Mouse (Mus musculus): ENCODE measurements around the gene Olfr1239. TPM values are rescaled to one million over a fixed set of nuclear protein-coding genes. Genes with fewer than 3 reads are reported as not detected.

Olfr1239 gene
- not detected in 2 replicates for polyA plus RNA-seq (2015; fragmentation: Nextera tagmentation; extraction: Ambion mirVana)

DNA sequence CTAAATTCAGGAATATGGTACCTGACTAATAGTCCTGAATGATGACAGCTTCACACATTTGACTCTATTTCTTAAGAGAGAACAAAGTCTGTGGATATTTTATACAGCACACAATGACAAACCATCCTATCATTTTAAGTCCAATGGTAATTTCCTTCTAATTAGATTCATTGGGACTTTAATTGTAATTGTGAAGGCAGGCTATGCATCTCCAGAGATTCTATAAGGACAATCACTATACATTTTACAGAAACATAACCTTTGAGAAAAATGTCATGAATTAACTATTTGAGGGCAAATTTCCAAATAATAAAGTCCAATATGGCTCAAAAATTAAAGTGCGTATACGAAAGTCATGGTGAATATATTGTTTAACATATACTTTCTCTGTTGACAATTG, at the start of gene Olfr1239:
Gene Olfr1239 (minus strand): TSS at position 101 of the 400 bp plus-strand sequence.
- H3K4me3 ChIP-seq: no peak within 1 kb of the TSS
- WGBS: 93% methylated on average over 2 of the region's 2 CpGs
- no peak within 1 kb of the TSS for H3K27ac ChIP-seq
- H3K4me1 ChIP-seq: no peaks in the 10 kb centered on the region
- H3K36me3 ChIP-seq: no peaks in the 10 kb centered on the region
- H3K27me3 ChIP-seq: no peaks in the 10 kb centered on the region
- H3K9ac ChIP-seq: no peak within 1 kb of the TSS
- H3K4me2 ChIP-seq: no peak within 1 kb of the TSS
- no peaks in the 10 kb centered on the region for H3K9me3 ChIP-seq
- no peak for ATAC-seq (ENCODE audit: insufficient number of reproducible peaks, insufficient read depth, low FRiP score, low TSS enrichment, low read depth)

DNA sequence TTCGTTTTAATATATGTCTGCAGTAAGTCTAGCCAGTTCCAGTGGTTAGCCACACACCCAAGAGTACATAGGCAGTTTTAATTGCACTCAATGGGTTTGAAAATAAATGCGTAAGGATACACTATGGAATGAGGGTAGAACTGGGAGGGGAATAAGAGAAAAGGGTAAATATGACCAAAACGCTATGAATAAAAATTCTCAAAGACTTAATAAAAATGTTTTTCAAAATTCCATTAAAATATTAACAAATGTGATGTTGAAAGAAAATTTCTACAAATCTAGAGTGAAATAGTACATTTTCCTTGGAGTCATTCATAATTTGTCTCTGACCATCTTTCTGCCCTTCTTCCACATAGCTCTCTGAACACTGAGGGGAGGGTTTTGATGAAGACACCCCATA, 22.7 kb upstream of the Olfr1239 start, which contains the start of gene Olfr1240:
Gene Olfr1240 (minus strand): TSS at position 101 of the 400 bp plus-strand sequence.
- Histone ChIP-seq H3K4me3 (no peak within 1 kb of the TSS), H3K9ac (no peak within 1 kb of the TSS), H3K4me1 (no peaks in the 10 kb centered on the region), H3K36me3 (no peaks in the 10 kb centered on the region), H3K27ac (no peak within 1 kb of the TSS), H3K4me2 (no peak within 1 kb of the TSS), H3K27me3 (no peaks in the 10 kb centered on the region), H3K9me3 (no peaks in the 10 kb centered on the region)
- WGBS: 82% methylated on average over 3 of the region's 3 CpGs
- ATAC-seq (ENCODE audit: insufficient number of reproducible peaks, insufficient read depth, low FRiP score, low TSS enrichment, low read depth): no peak

DNA sequence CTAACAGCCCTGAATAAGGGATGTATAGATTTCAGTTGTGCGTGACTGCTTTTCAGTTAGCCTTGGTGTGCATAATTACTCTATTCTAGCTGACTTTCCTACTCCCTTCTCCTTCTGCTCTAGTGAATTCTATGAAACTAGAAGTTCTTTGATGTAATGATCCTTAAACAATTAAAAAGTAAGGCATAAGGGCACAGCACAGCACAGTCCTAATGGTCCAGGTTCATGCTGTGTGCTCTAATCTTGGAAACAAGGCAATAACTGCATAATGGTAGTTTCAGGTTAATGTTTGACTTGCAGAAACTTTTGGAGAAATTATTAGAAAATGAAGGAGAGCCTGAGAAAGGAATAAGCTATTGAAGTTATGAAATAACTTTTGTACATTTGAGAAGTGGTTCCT, 5.7 kb downstream of the Olfr1239 start:
- Histone ChIP-seq H3K9me3 (no peaks in the 10 kb centered on the region), H3K36me3 (no peaks in the 10 kb centered on the region), H3K4me3 (no peak overlapping the region), H3K27ac (no peak overlapping the region), H3K4me2 (no peak overlapping the region), H3K4me1 (no peaks in the 10 kb centered on the region), H3K9ac (no peak overlapping the region), H3K27me3 (no peaks in the 10 kb centered on the region)
- WGBS: 85% methylated on average over 1 of the region's 1 CpGs
- no peak for ATAC-seq (ENCODE audit: insufficient number of reproducible peaks, insufficient read depth, low FRiP score, low TSS enrichment, low read depth)

DNA sequence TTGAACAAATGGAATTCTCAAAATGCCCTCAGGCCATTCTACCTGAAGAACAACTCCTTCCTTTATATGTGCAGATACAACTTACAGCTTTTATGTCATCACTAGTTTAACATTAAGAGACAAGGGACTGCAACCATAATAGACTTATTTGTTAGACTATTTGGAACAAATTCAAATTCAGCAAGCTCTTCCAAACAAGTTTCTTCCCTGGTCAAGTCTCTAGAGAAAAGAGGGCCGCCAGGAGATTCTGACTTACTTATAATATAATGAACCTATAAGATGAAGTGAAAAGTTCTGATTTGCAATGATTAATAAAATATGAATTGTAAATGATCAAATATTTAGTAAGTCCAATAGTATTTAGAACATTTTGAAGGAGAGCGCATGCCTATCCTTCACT, 10.6 kb downstream of the Olfr1239 start, which contains the start of gene Olfr1238:
Gene Olfr1238 (minus strand): TSS at position 101 of the 400 bp plus-strand sequence.
- WGBS: 91% methylated on average over 2 of the region's 2 CpGs
- ATAC-seq (ENCODE audit: insufficient number of reproducible peaks, insufficient read depth, low FRiP score, low TSS enrichment, low read depth): no peak

DNA sequence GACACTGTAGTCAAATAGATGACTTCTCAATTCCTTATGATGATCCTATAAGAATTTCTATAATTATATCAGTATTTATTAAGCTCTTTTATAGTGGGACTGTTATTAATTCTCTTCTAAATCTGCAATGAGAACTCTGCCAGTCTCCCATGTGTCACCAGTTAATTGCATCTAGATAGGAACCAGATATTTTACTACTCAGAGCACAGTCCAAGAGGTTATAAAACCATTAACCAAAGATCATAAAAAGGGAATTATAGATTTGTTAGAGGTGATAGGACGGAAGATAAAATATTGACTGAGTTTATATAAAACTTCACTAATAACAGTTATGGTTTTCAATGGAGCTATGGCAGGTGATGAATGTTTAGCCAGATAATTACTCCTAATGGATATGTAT, 19.3 kb downstream of the Olfr1239 start:
- Histone ChIP-seq H3K9ac (no peak overlapping the region), H3K27me3 (no peaks in the 10 kb centered on the region), H3K4me2 (no peak overlapping the region), H3K4me3 (no peak overlapping the region), H3K27ac (no peak overlapping the region), H3K4me1 (no peaks in the 10 kb centered on the region), H3K9me3 (no peaks in the 10 kb centered on the region), H3K36me3 (no peaks in the 10 kb centered on the region)
- no peak for ATAC-seq (ENCODE audit: insufficient number of reproducible peaks, insufficient read depth, low FRiP score, low TSS enrichment, low read depth)
- 84% methylated on average over 1 of the region's 1 CpGs for WGBS

More for the DNA sequence above, 10.6 kb downstream of the Olfr1239 start, which contains the start of gene Olfr1238:
- Histone ChIP-seq H3K4me1 (no peaks in the 10 kb centered on the region), H3K36me3 (no peaks in the 10 kb centered on the region), H3K4me3 (no peak within 1 kb of the TSS), H3K9me3 (no peaks in the 10 kb centered on the region), H3K4me2 (no peak within 1 kb of the TSS), H3K27ac (no peak within 1 kb of the TSS), H3K27me3 (no peaks in the 10 kb centered on the region), H3K9ac (no peak within 1 kb of the TSS)

Other genes with a start within 250 kb of the Olfr1239 start
- gene Olfr1225, start 245.7 kb downstream of the Olfr1239 start, polyA plus RNA-seq (2015; fragmentation: Nextera tagmentation; extraction: Ambion mirVana): not detected in 2 replicates
- gene Olfr1226, start 220.4 kb downstream of the Olfr1239 start, polyA plus RNA-seq (2015; fragmentation: Nextera tagmentation; extraction: Ambion mirVana): not detected in 2 replicates
- not detected in 2 replicates for gene Olfr1228, start 166.3 kb downstream of the Olfr1239 start, polyA plus RNA-seq (2015; fragmentation: Nextera tagmentation; extraction: Ambion mirVana)
- gene Olfr1229, start 132.4 kb downstream of the Olfr1239 start, polyA plus RNA-seq (2015; fragmentation: Nextera tagmentation; extraction: Ambion mirVana): not detected in 2 replicates
- not detected in 2 replicates for gene Olfr1230, start 123.1 kb downstream of the Olfr1239 start, polyA plus RNA-seq (2015; fragmentation: Nextera tagmentation; extraction: Ambion mirVana)
- gene Olfr1231, start 113.3 kb downstream of the Olfr1239 start, polyA plus RNA-seq (2015; fragmentation: Nextera tagmentation; extraction: Ambion mirVana): not detected in 2 replicates
- not detected in 2 replicates for gene Olfr1232, start 90.7 kb downstream of the Olfr1239 start, polyA plus RNA-seq (2015; fragmentation: Nextera tagmentation; extraction: Ambion mirVana)
- not detected in 2 replicates for gene Olfr1233, start 78.0 kb downstream of the Olfr1239 start, polyA plus RNA-seq (2015; fragmentation: Nextera tagmentation; extraction: Ambion mirVana)
- not detected in 2 replicates for gene Olfr1234, start 55.5 kb downstream of the Olfr1239 start, polyA plus RNA-seq (2015; fragmentation: Nextera tagmentation; extraction: Ambion mirVana)
- gene Olfr1238, start 10.7 kb downstream of the Olfr1239 start, polyA plus RNA-seq (2015; fragmentation: Nextera tagmentation; extraction: Ambion mirVana): not detected in 2 replicates
- gene Olfr1240, start 22.6 kb upstream of the Olfr1239 start, polyA plus RNA-seq (2015; fragmentation: Nextera tagmentation; extraction: Ambion mirVana): not detected in 2 replicates
- gene Olfr1241, start 66.7 kb upstream of the Olfr1239 start, polyA plus RNA-seq (2015; fragmentation: Nextera tagmentation; extraction: Ambion mirVana): not detected in 2 replicates
- gene Olfr1242, start 77.9 kb upstream of the Olfr1239 start, polyA plus RNA-seq (2015; fragmentation: Nextera tagmentation; extraction: Ambion mirVana): not detected in 2 replicates
- gene Olfr1243, start 111.1 kb upstream of the Olfr1239 start, polyA plus RNA-seq (2015; fragmentation: Nextera tagmentation; extraction: Ambion mirVana): not detected in 2 replicates
- not detected in 2 replicates for gene Olfr1245, start 158.0 kb upstream of the Olfr1239 start, polyA plus RNA-seq (2015; fragmentation: Nextera tagmentation; extraction: Ambion mirVana)
- gene Olfr1246, start 172.8 kb upstream of the Olfr1239 start, polyA plus RNA-seq (2015; fragmentation: Nextera tagmentation; extraction: Ambion mirVana): not detected in 2 replicates
- not detected in 2 replicates for gene Olfr1247, start 193.7 kb upstream of the Olfr1239 start, polyA plus RNA-seq (2015; fragmentation: Nextera tagmentation; extraction: Ambion mirVana)
- gene Olfr1248, start 197.8 kb upstream of the Olfr1239 start, polyA plus RNA-seq (2015; fragmentation: Nextera tagmentation; extraction: Ambion mirVana): not detected in 2 replicates
- gene Olfr1249, start 214.6 kb upstream of the Olfr1239 start, polyA plus RNA-seq (2015; fragmentation: Nextera tagmentation; extraction: Ambion mirVana): not detected in 2 replicates
- gene Olfr1250, start 241.1 kb upstream of the Olfr1239 start, polyA plus RNA-seq (2015; fragmentation: Nextera tagmentation; extraction: Ambion mirVana): not detected in 2 replicates